Comparison of ENCODE assay signal across 16 mouse cellular contexts in the genomic region with DNA sequence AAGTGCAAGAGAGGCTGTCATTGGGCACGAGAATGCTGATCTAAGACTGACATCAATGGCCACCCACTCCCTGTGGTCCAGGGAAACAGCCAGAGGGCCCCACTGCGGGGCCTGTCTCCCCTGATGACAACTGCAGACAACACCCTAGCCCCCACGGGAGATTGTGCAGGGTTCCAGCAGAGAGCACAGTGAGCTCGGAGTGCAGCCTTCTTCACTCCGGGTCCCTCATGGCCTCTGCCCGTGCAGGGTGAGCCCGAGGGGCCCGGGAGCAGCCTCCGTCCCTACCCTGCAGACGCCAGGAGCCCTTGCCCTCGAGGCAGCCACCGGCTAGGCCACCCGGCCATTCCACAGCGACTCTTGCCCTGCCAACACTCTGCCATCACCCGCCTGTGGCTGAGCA.
"Had no signal": no experiment of that assay in that cellular context is flagged by ENCODE, and none has a peak within 500 bp of the region (broad histone marks: within the 10 kb centered on the region; RNA-seq: fewer than 3 reads in every experiment).

No protein-coding gene starts in this region.

- H3K4me1 ChIP-seq: neural tube, embryonic 13.5 days; neural tube, embryonic 15.5 days; stomach, embryonic 15.5 days had no signal

- DNase-seq: retina, postnatal 1 day; right cerebral cortex, adult 18-20 months; right cerebral cortex, postnatal 14 days; right cerebral cortex, postnatal 25 days; right cerebral cortex, postnatal 4 days; spleen, adult 18-20 months; thymus, adult 18-20 months; thymus, adult 2 months; thymus, postnatal 14 days; thymus, postnatal 25 days; thymus, postnatal 36 days; thymus, postnatal 4 days had no signal

- H3K4me3 ChIP-seq: neural tube, embryonic 13.5 days; neural tube, embryonic 15.5 days; stomach, embryonic 15.5 days had no signal

- H3K9me3 ChIP-seq: neural tube, embryonic 13.5 days; neural tube, embryonic 15.5 days; stomach, embryonic 15.5 days had no signal

- H3K4me2 ChIP-seq: neural tube, embryonic 13.5 days; neural tube, embryonic 15.5 days; stomach, embryonic 15.5 days had no signal

- H3K27me3 ChIP-seq: neural tube, embryonic 13.5 days; neural tube, embryonic 15.5 days; stomach, embryonic 15.5 days had no signal

- H3K36me3 ChIP-seq: neural tube, embryonic 13.5 days; neural tube, embryonic 15.5 days; stomach, embryonic 15.5 days had no signal

- H3K27ac ChIP-seq: neural tube, embryonic 13.5 days; neural tube, embryonic 15.5 days; stomach, embryonic 15.5 days; stomach, postnatal 0 days had no signal

- H3K9ac ChIP-seq: neural tube, embryonic 13.5 days; neural tube, embryonic 15.5 days; stomach, embryonic 15.5 days had no signal
